Mouse (Mus musculus) adrenal gland, adult (tissue): ENCODE measurements at regions not wholly inside any gene's neighbourhood (a gene's known extent, or its start where the extent isn't known, plus 50 kb on each side); places are given as distances from the start of the nearest gene placed in this dataset.
"Not testable (repeated sequence)": the region's sequence is repeated elsewhere in the genome, so short reads cannot be mapped to it uniquely, and the experiment has no call there.

Source experiments
- DNase-seq, 2 experiments: peaks; one replicate each; pipeline ENCODE4 v3.0.0; 2022 to 2023; ENCODE audit warnings: low spot score in 1 of 2; ENCODE audit not compliant: inconsistent age in 2 of 2

GRCm38 (mm10) chr7:75360874-75361273 lies 51.8 kb upstream of the Sv2b start:
- no peak for DNase-seq

DNA sequence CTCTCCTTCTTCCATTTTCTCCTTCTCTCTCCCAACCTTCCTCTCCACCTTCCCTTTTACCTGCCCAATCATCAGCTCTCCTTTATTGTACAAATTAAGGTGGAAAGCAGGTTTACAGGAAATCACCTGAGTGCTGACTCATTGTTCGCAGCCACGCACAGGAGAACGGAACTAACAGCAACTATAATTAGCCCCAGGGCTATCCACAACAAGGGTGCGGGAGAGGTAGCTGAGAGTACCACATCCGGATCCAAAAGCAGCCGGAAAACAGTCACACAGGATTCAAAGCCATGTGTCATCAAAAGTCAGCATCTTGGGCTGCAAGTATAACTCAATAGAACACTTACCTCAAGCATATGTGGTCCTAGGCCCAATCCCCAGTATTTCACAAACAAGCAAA lies 53.5 kb upstream of the Sv2b start:
- no peak for DNase-seq

DNA sequence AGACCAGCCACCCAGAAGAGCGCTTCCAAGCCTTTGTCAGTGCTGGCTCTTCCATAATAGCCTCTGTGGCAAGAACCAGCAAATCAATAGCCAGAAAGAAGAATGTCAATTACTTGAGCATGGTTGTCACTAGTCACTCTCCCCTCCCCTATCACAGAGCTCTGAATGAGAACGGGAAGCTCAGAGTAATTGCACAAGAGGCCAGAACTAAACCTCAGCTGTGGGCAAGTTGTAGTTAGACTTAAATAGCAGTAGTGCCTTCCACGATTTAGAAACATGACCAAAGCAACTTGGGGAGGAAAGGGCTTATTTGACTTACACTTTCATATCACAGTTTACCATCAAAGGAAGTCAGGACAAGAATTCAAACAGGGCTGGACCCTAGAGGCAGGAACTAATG lies 56.4 kb upstream of the Sv2b start:
- no peak for DNase-seq

GRCm38 (mm10) chr7:75366285-75366882 lies 57.3 kb upstream of the Sv2b start:
- peak; percentile 74 to 93 for DNase-seq

GRCm38 (mm10) chr7:75368315-75368714 lies 59.3 kb upstream of the Sv2b start:
- DNase-seq = no peak

GRCm38 (mm10) chr7:75369366-75369765 lies 60.3 kb upstream of the Sv2b start:
- DNase-seq = no peak

DNA sequence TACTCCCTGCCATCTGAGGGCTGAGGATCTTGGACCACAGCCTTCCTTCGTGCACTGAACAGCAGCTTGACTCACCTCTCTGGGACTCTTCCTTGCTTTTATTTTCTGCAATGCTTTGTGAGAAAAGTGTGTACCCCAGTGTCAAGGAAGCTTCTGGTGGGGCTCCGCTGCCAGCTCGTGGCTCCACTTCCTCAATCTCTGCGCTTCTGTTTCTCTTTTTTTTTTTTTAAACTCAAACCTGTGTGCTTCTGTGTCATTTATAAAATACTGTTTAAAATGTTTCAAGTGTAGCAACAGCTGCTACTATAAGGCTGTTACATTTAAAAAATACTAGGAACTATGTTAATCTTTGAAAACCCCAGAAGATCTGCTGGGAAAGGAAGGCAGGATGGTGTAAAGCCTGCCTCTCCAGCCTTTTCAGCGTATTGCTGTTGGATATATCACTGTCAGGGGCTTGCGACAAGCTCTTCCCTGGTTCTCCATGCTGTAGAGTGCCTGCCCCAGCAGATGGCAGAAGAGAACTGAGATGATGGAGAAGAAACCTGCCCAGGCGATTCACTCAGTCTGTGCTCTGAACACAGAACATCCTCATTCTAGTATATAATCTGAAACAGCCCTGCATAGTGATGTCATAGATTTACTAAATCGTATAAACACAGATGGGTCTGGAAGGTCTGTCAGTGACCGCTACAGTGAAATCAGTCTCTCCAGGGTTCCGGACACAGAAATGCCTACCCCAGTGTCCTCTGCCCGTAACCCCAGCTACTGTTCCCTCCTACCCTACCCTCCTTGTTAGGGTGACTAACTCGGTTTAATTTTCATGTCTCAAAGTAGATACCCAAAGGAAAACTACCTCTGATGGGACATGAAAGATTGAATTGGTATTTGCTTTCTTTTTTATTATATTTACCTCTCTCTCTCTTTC lies 61.8 kb upstream of the Sv2b start:
- peak; percentile 82 to 92 for DNase-seq

- DNase-seq = no peak
Measured at GRCm38 (mm10) chr7:75371520-75371876, 62.4 kb upstream of the Sv2b start.

GRCm38 (mm10) chr7:75371991-75372390 lies 62.9 kb upstream of the Sv2b start:
- DNase-seq = peak in 1 of 2 experiments; percentile 35

- DNase-seq = no peak
Measured at GRCm38 (mm10) chr7:75372892-75373444, 63.9 kb upstream of the Sv2b start.

DNA sequence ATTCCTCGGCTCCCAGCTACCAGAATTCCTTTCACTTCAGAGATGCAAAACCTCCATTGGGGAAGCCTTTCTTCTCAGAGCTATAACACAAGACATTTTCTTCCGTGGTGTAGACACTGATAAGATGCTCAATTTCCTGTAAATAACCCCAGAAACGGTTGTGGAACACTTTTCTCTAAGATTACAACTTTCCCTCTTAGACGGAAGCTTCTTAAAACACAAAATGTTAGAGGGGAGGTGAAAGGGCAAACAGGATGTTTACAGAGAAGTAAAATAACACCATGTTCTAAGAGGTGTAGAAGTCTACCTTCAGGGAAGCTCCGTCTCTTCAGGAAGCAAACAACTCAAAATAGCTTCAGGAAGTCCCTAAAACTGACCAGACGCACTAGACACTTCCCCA lies 65.4 kb upstream of the Sv2b start:
- no peak for DNase-seq

DNA sequence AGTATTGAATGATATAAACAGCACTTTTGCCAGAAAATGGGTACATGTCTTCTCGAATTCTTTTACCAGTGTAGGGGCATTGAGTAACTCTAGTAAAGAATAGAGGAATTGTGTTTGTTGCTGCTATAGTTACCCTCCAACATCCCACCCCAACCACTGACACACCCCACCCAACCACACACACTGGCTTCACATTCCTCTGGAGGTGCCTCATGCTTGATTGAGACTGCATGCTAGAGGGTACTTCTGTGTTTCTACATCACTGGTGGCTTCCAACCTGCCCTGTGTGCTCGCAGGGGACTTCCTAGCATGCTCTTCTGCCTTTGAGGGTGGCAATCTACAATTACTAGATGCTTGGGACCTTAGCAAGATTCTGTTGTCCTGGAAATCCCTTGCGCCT lies 70.5 kb upstream of the Sv2b start:
- DNase-seq = no peak

DNA sequence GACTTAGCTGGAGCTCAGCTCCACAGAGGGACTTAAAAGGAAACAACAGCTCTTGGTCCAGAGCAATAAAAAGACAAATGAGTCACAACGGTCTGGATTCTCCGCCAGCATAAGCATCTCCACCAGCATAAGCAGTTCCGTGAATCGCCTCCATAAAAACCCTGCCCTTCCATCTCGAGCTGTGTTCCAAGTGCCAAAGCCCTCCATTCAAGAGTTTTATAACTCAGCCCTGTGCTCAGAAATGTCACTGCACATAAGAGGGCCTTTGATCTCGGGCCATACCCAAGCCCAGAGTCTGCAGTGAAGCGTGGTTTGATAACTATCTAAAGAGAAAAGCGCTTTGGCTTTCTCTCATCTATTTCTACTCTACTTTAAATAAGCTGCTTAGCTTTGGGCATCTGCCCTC lies 70.8 kb upstream of the Akap13 start:
- DNase-seq = peak; percentile 35 to 61

DNA sequence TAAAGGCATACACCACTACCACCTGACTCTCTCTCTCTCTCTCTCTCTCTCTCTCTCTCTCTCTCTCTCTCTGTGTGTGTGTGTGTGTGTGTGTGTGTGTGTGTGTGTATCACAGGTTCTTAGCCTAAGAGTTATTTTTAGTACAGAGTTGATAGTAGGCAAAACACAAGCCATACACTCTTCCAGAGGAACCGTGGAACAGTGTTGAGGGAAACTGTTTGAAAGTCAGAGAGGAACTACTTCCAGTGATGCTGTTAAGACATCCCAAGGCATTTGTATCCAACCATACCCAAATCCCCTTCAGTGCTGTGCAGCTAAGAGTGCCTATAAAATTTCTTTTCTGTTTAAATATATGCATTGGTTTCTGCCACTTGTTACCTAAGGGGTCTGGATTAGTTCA lies 68.3 kb upstream of the Akap13 start:
- DNase-seq = no peak

- DNase-seq = no peak
Measured at GRCm38 (mm10) chr7:75387821-75388431, 67.4 kb upstream of the Akap13 start.

GRCm38 (mm10) chr7:75390162-75390561 lies 65.2 kb upstream of the Akap13 start:
- no peak for DNase-seq

DNA sequence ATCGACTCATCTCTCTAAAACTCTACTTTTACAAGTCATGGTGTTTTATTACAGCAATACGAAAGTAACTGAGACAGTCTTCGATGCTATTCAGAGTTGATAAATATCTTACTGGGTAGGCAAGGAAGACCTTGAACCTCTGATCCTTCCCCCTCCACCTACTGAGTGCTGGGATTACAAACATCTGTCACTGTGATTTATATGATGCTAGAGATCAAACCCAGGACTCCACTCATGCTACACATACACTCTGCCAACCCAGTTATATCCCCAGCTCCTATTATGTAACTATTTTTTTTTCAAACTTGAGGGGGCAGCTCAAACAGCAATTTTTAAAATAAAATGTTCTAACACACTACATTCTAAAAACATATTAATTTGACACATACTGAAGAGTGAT lies 62.6 kb upstream of the Akap13 start:
- DNase-seq = peak in 1 of 2 experiments; percentile 48

DNA sequence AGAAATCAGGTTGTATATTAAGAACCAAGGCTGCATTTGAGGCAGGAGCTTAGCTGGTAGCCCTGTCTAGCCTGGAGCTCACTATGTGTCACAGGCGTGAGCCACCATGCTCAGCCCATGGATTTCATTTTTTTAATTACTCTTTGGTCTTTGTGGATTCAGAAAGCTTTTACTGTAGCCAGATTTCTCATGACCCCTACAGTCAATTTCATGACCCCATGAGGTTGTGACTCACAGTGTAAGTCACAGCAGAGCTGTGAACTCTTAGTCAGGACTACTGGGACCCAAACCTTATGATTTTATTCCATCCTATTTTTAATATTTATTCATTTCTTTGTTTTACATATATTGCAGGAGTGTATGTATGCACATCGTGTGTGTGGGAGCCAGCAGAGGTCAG lies 61.9 kb upstream of the Akap13 start:
- peak in 1 of 2 experiments; percentile 68 for DNase-seq

- no peak for DNase-seq
Measured at GRCm38 (mm10) chr7:75394866-75395580, 60.3 kb upstream of the Akap13 start.

DNA sequence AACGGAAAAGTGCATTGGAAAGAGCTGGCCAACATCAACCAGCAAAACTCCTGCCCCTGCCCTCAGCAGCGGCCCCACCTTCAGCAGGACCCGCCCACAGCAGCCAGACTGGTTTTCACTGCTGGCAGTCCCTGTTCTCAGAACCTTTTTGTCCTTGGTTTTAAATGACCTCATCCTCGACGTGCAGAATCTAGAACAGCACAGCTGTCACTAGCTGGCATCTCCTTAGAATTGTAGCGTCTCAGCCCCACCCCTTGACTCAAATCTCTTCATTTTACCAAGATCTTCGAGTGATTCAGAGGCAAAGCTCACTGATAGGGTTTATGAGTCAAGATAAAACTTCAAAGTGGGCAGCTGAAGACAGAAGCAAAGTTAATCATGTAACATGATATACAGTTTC lies 57.8 kb upstream of the Akap13 start:
- DNase-seq = peak; percentile 85 to 86

GRCm38 (mm10) chr7:75398480-75398879 lies 56.9 kb upstream of the Akap13 start:
- DNase-seq = not testable (repeated sequence)
